Mouse (Mus musculus) intestine, embryonic 15.5 days (tissue): ENCODE measurements around the gene Zkscan6. TPM values are rescaled to one million over a fixed set of nuclear protein-coding genes. Genes with fewer than 3 reads are reported as not detected.

Experiments
- ATAC-seq: fragments of 200-750 bp; cut with Nextera tagmentation; 2 replicates; pipeline ENCODE4 v1.8.0; 2017; ENCODE audit warnings: moderate TSS enrichment, moderate library complexity
- H3K27ac ChIP-seq: fragments of 300-500 bp; sonication (generic); 2 replicates; pipeline ENCODE4 v1.5.1; 2015; ENCODE audit warnings: mild to moderate bottlenecking, inconsistent platforms
- H3K27me3 ChIP-seq: fragments of 300-500 bp; sonication (generic); replicated peaks from 2 replicates; pipeline ENCODE4 v1.6.1; 2015; ENCODE audit warnings: inconsistent platforms
- H3K36me3 ChIP-seq: fragments of 300-500 bp; sonication (generic); 2 replicates; pipeline ENCODE4 v1.6.1; 2015; ENCODE audit warnings: inconsistent platforms
- H3K4me1 ChIP-seq: fragments of 300-500 bp; sonication (generic); replicated peaks from 2 replicates; pipeline ENCODE4 v1.6.1; 2015; ENCODE audit warnings: inconsistent platforms
- H3K4me2 ChIP-seq: fragments of 300-500 bp; sonication (generic); replicated peaks from 2 replicates; pipeline ENCODE4 v1.6.1; 2015; ENCODE audit warnings: mild to moderate bottlenecking, inconsistent platforms
- H3K4me3 ChIP-seq: fragments of 300-500 bp; sonication (generic); replicated peaks from 2 replicates; pipeline ENCODE4 v1.5.1; 2015; ENCODE audit warnings: inconsistent platforms
- H3K9ac ChIP-seq: fragments of 300-500 bp; sonication (generic); 2 replicates; pipeline ENCODE4 v1.6.1; 2015; ENCODE audit warnings: inconsistent platforms
- H3K9me3 ChIP-seq: fragments of 300-500 bp; sonication (generic); 2 replicates; pipeline ENCODE4 v1.6.1; 2016; ENCODE audit warnings: inconsistent platforms
- WGBS: fragments of 180-500 bp; shearing (Covaris S2); methylation state at CpG from one replicate; pipeline ENCODE4 v1.1.7; 2015; 5-methylcytosine and 5-hydroxymethylcytosine counted together
- polyA plus RNA-seq: library from polyadenylated mRNA; unstranded; fragments of >200 nt; fragmentation: Nextera tagmentation; extraction: Ambion mirVana; gene quantifications from 2 replicates; pipeline ENCODE4 v1.2.1, GENCODE M21; 2015

The Zkscan6 gene
- polyA plus RNA-seq = 14.5 and 15.1 TPM in 2 replicates

- Histone ChIP-seq H3K4me3 (peak within 1 kb of the TSS; percentile 85), H3K9me3 (no peaks in the 10 kb centered on the region), H3K9ac (peak within 1 kb of the TSS; percentile 81), H3K27ac (peak within 1 kb of the TSS; percentile 93), H3K4me1 (0 out of 2 replicates have a peak, but pooled peaks cover 2% of the 10 kb centered on the region), H3K36me3 (no peaks in the 10 kb centered on the region), H3K27me3 (no peaks in the 10 kb centered on the region), H3K4me2 (peak within 1 kb of the TSS; percentile 90)
- peak; percentile 99 for ATAC-seq
- under 1% methylated on average over 58 of the region's 58 CpGs for WGBS
Observed at GRCm38 (mm10) chr11:65806909-65807504, at the start of gene Zkscan6. Gene Zkscan6, plus strand, starts transcription at chr11:65807175.

DNA sequence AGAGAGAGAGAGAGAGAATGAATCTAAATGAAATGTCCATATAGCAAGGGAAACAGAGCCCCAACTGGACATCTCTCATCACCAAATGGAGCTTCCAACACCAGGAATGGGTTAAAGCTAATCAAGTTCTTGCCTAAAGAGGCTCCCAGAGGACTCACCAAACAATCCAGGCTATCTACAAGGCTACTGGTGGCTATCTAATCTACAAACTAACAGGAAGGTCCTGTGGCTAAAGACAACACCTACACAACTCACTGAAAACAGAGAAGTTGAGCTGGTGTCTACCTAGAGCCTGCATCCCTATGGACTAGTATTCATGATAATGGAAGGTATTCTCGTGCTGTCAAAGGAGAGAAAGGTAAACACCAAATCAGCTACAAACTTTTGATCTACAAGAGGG lies 47.6 kb upstream of the Zkscan6 start:
- H3K27me3 ChIP-seq = no peaks in the 10 kb centered on the region
- H3K9me3 ChIP-seq = no peaks in the 10 kb centered on the region
- no peak overlapping the region for H3K9ac ChIP-seq
- no peak overlapping the region for H3K27ac ChIP-seq
- no peaks in the 10 kb centered on the region for H3K4me1 ChIP-seq
- no peak for ATAC-seq
- WGBS = 79% methylated on average over 1 of the region's 1 CpGs
- no peak overlapping the region for H3K4me3 ChIP-seq
- H3K36me3 ChIP-seq = no peaks in the 10 kb centered on the region
- no peak overlapping the region for H3K4me2 ChIP-seq

DNA sequence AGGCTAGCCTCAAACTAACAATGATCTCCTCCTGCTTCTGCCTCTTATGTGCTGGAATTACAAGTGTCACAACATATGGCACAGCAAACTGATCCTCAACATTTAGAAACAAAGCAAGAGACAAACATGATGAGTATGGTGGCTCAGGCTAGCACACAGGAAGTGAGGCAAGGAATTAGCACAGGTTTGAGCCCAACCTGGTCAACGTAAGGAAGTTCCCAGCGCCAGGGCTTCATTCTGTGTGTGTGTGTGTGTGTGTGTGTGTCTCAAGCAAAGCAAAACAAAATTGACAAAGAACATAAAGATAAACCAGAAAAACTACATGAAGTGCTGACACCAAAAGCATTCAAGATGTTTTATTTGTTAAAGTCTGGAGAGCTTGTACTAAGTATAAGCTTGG lies 46.1 kb upstream of the Zkscan6 start:
- Histone ChIP-seq H3K36me3 (no peaks in the 10 kb centered on the region), H3K27ac (no peak overlapping the region), H3K4me1 (no peaks in the 10 kb centered on the region), H3K9ac (no peak overlapping the region), H3K9me3 (no peaks in the 10 kb centered on the region), H3K4me2 (no peak overlapping the region), H3K27me3 (no peaks in the 10 kb centered on the region), H3K4me3 (no peak overlapping the region)
- WGBS = 88% methylated on average over 2 of the region's 2 CpGs
- no peak for ATAC-seq

DNA sequence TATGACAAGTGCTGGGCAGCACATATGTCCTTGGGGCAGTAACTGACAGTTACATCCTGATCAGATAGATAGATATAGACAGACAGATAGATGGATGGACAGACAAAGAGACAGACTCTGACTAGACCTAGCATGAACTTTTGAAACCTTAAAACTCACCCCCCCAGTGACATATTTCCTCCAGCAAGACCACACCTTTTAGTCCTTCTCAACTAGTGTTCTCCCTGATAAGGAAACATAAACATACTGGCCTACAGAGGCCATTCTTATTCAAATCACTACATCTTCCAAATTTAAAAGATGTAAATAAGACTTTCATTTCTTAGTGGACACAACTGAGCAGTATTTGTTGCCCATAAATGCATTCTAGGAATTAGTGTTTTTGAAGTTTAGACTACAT lies 38.5 kb upstream of the Zkscan6 start:
- H3K9me3 ChIP-seq = no peaks in the 10 kb centered on the region
- no peaks in the 10 kb centered on the region for H3K27me3 ChIP-seq
- H3K36me3 ChIP-seq = no peaks in the 10 kb centered on the region
- no peak overlapping the region for H3K4me2 ChIP-seq
- no peak overlapping the region for H3K9ac ChIP-seq
- no peak overlapping the region for H3K27ac ChIP-seq
- no peak for ATAC-seq
- H3K4me1 ChIP-seq = no peaks in the 10 kb centered on the region
- no peak overlapping the region for H3K4me3 ChIP-seq

DNA sequence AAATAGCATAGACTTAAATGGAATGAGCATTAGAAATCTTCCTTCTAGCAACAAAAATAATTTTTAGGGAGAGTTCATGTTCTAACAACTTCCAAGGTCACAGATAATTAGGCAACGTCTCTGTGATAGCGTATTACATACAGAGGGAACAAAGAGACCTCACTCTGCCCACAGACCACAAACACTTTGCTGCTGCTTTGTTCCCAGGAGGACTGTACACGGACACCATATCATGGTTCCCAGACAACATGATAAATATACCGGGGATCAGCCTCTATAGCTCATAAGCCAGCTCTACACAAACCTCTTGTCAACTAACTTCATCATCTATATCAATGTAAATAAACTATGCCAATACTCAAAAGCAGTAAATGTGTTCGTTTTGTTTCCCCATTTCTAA lies 37.0 kb upstream of the Zkscan6 start:
- no peak overlapping the region for H3K27ac ChIP-seq
- H3K4me3 ChIP-seq = no peak overlapping the region
- no peak overlapping the region for H3K9ac ChIP-seq
- no peaks in the 10 kb centered on the region for H3K9me3 ChIP-seq
- H3K27me3 ChIP-seq = no peaks in the 10 kb centered on the region
- 0 out of 2 replicates have a peak, but pooled peaks cover 2% of the 10 kb centered on the region for H3K4me1 ChIP-seq
- 71% methylated on average over 5 of the region's 5 CpGs for WGBS
- H3K36me3 ChIP-seq = no peaks in the 10 kb centered on the region
- no peak overlapping the region for H3K4me2 ChIP-seq
- no peak for ATAC-seq

- Histone ChIP-seq H3K4me2 (no peak overlapping the region), H3K4me1 (0 out of 2 replicates have a peak, but pooled peaks cover 5% of the 10 kb centered on the region), H3K36me3 (no peaks in the 10 kb centered on the region), H3K27ac (no peak overlapping the region), H3K27me3 (no peaks in the 10 kb centered on the region), H3K9ac (no peak overlapping the region), H3K4me3 (no peak overlapping the region), H3K9me3 (no peaks in the 10 kb centered on the region)
- 92% methylated on average over 1 of the region's 1 CpGs for WGBS
- no peak for ATAC-seq
Observed at GRCm38 (mm10) chr11:65771546-65771945, 35.4 kb upstream of the Zkscan6 start.

DNA sequence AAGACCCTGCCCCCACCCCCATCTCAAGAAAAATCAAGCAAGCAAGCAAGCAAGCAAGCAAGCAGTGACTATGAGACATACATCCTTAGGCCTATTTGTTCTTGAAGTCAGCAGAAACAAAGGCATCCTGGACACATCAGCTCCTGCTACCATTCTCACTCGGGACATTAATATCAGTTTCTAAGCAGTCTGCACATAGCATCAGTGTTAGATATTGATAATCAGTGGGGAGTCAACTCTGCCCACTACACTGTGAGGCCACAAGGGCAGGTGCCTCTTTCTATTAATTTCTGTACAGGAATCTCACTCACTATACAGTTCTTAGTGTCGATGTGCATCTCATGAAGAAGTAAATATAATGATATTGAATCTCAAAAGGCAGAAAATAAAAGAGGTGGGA lies 33.4 kb upstream of the Zkscan6 start:
- Histone ChIP-seq H3K36me3 (no peaks in the 10 kb centered on the region), H3K9me3 (no peaks in the 10 kb centered on the region), H3K4me2 (no peak overlapping the region), H3K4me1 (peaks cover 16% of the 10 kb centered on the region; the same call in 1 of the 2 replicates), H3K9ac (no peak overlapping the region), H3K27ac (no peak overlapping the region), H3K4me3 (no peak overlapping the region), H3K27me3 (no peaks in the 10 kb centered on the region)
- 76% methylated on average over 2 of the region's 2 CpGs for WGBS
- no peak for ATAC-seq

DNA sequence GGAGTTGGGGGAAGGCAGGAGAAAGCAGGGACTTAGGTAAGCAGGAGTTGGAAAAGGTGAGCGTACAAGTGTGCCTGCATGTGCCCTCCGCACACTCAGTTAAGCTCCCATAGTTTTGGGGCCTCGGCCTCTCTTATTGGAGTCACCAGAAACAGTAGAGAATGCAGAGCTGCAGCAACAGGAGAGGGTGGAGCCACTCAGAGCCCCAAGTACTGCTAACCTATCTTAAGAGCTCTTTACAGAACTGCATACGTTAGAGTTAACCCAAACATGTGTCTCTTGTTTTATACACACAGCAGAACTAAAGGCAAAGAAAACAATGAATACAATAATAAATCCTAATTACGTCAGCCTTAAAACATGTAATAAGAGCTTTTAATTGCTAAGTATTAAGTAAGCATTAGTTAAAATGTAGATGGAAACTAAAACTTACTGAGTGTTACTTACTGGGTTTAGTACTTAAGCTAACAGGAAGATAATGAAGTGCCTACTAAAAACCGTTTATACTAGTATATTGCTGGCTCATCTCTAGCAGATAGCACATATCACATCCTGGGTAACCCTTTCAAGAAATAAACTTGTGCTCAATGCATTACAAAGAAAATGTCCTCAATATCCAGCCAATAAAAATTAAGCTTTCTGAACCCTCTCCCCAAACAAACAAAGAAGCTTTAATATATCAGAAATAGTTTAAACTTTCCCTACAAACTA lies 32.9 kb upstream of the Zkscan6 start:
- Histone ChIP-seq H3K9ac (no peak overlapping the region), H3K27ac (no peak overlapping the region), H3K9me3 (no peaks in the 10 kb centered on the region), H3K27me3 (no peaks in the 10 kb centered on the region), H3K36me3 (no peaks in the 10 kb centered on the region), H3K4me2 (no peak overlapping the region), H3K4me3 (no peak overlapping the region), H3K4me1 (peaks cover 21% of the 10 kb centered on the region)
- no peak for ATAC-seq
- WGBS = 49% methylated on average over 6 of the region's 6 CpGs

GRCm38 (mm10) chr11:65776906-65777611 lies 29.9 kb upstream of the Zkscan6 start:
- Histone ChIP-seq H3K27ac (no peak overlapping the region), H3K27me3 (no peaks in the 10 kb centered on the region), H3K9me3 (no peaks in the 10 kb centered on the region), H3K4me3 (no peak overlapping the region), H3K36me3 (no peaks in the 10 kb centered on the region), H3K9ac (no peak overlapping the region), H3K4me1 (peaks cover 23% of the 10 kb centered on the region), H3K4me2 (0 out of 2 replicates have a peak overlapping the region, but pooled peaks have one; percentile 14)
- 51% methylated on average over 2 of the region's 2 CpGs for WGBS
- peak; percentile 83 for ATAC-seq

DNA sequence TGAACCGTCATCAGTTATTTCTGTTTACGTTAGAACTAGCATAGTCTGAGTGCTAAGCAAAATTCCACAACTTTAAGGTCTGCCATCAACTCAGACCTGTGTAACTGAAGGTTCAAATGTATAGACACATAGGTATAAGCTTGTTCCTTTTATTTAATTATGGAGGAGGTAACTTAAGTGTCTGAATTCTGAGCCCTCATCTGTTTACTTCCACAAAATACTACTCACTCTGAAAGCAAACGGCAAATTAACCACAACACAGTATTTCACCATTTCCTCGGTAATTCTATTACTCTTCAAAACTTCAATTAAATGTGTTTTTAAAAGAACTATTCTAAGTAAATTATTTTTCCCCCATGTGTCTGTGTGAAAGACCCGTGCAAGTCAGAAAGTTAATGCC lies 29.2 kb upstream of the Zkscan6 start:
- H3K9me3 ChIP-seq = no peaks in the 10 kb centered on the region
- H3K27ac ChIP-seq = no peak overlapping the region
- H3K4me2 ChIP-seq = no peak overlapping the region
- H3K9ac ChIP-seq = no peak overlapping the region
- H3K36me3 ChIP-seq = no peaks in the 10 kb centered on the region
- no peaks in the 10 kb centered on the region for H3K27me3 ChIP-seq
- no peak for ATAC-seq
- H3K4me3 ChIP-seq = no peak overlapping the region
- peaks cover 23% of the 10 kb centered on the region for H3K4me1 ChIP-seq
- 37% methylated on average over 5 of the region's 5 CpGs for WGBS

DNA sequence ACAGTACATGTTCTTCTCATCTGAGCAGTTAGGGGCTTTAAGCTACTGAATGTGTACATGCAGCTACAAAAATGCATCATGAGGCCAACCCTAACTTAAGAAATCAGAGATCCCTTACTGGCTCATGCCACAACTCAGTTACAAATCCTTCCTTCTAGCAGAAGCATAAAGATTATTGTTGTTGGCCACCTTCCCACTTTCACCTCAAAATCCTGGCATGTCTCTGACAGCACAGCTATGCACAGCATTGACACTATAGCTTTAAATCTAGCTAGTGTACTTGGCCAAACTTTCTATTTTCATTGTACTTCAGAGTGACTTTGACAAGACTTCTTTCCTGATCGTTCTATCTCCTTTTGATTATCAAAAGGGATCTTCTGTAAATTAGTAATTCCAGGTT lies 27.9 kb upstream of the Zkscan6 start:
- no peak overlapping the region for H3K9ac ChIP-seq
- 76% methylated on average over 1 of the region's 1 CpGs for WGBS
- no peaks in the 10 kb centered on the region for H3K36me3 ChIP-seq
- no peak for ATAC-seq
- H3K9me3 ChIP-seq = no peaks in the 10 kb centered on the region
- no peak overlapping the region for H3K27ac ChIP-seq
- no peak overlapping the region for H3K4me2 ChIP-seq
- no peak overlapping the region for H3K4me3 ChIP-seq
- H3K4me1 ChIP-seq = peaks cover 21% of the 10 kb centered on the region
- no peaks in the 10 kb centered on the region for H3K27me3 ChIP-seq

- Histone ChIP-seq H3K27me3 (no peaks in the 10 kb centered on the region), H3K27ac (no peak overlapping the region), H3K36me3 (no peaks in the 10 kb centered on the region), H3K4me3 (no peak overlapping the region), H3K4me1 (peaks cover 21% of the 10 kb centered on the region), H3K9me3 (no peaks in the 10 kb centered on the region), H3K9ac (no peak overlapping the region), H3K4me2 (no peak overlapping the region)
- 88% methylated on average over 1 of the region's 1 CpGs for WGBS
- no peak for ATAC-seq
Observed at GRCm38 (mm10) chr11:65779578-65779977, 27.4 kb upstream of the Zkscan6 start.
